Mouse (Mus musculus) testis, postnatal 14 days (tissue): ENCODE measurements around the gene Sdk2.

Experiments used
- DNase-seq: peaks from one replicate; pipeline ENCODE4 v3.0.0; 2021; ENCODE audit warnings: low spot score

Gene Sdk2

GRCm38 (mm10) chr11:113831608-113832007 is 235.2 kb downstream of the Sdk2 start:
- DNase-seq, result no peak

- DNase-seq, result no peak
These were observed 238.7 kb downstream of the Sdk2 start for GRCm38 (mm10) chr11:113828081-113828554.

DNA sequence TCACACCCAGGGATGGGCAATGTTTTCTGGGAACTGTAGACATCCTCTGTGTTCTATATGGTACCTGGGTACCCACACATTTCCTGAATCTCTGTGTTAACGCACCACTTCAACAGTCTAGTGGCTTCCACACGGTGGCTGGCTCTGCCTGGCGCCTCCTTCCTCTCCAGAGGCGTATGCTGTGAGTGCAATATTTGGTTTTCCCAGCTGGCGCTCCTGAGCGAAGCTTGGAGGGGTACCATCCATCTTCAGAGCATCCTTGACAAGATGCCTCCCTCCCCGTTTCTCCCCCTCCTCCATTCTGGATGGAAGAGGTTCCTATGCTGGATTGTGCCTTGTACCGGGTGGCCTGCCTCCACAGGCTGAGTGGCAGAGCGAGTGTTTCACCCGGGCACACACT is 246.8 kb downstream of the Sdk2 start:
- DNase-seq, result no peak

- no peak for DNase-seq
These were observed 247.8 kb downstream of the Sdk2 start for GRCm38 (mm10) chr11:113819001-113819400.

GRCm38 (mm10) chr11:113816971-113817548 is 249.8 kb downstream of the Sdk2 start:
- DNase-seq, result no peak

DNA sequence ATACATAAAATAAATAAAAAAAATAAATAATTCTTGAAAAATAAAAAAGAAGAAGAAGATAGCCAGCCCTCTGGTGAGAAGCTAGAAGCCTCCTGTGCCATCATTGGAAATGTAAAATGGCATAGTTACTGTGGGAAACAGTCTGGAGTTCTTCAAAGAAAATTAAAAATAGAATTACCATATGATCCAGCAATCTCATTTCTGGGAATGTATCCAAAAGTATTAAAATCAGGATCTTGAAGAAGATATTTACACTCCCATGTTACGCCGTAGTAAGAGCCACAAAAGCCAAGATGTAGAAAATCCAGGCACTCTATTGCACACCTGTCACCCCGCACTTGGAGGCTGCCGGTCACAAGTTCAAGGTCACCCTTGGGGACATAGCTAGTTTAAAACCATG is 250.4 kb downstream of the Sdk2 start:
- DNase-seq, result no peak

GRCm38 (mm10) chr11:113811546-113812339 is 255.1 kb downstream of the Sdk2 start:
- DNase-seq, result no peak

DNA sequence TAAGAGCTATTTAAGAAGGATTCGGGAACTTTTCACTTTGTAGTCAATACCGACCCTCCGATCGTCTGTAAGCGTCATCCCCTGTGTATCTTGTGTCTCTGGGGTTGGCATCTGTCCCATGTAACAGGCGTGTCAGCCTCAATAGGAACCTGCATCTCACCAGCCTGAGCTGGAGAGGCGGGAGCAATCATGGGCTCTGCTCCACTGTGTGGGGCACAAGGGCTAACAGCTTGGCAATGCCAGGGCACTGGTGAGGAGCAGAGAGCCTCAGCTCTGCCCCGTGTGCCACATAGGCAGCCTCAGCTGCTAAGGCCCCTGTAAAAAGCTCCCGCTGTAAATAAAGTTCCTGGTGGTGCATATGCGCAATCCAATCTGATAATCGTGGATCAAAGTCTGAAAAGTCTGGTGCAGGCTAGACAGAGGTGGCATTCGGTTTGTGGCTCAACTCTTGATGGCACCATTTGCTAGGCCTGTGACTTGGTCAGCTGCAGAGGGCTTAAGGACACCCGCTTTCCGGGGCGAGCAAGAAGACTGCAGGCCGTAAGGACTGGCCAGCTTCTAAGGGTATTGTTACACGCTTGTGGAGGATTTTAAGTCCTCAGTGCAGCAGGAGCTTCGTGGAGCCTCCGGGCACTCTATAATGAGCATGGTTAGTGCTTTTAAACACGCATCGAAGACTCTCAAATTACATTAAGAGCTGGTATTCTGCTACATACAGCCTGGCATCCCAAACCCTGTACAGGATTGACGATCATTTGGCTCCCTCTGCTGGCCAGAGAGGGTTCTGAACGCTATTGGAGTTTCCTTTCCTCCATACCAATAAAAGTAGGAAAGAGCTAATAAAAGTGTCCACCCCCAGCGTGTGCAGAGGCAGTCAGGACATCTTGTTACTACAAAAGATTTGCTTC is 256.0 kb downstream of the Sdk2 start:
- peak; percentile 46 for DNase-seq

DNA sequence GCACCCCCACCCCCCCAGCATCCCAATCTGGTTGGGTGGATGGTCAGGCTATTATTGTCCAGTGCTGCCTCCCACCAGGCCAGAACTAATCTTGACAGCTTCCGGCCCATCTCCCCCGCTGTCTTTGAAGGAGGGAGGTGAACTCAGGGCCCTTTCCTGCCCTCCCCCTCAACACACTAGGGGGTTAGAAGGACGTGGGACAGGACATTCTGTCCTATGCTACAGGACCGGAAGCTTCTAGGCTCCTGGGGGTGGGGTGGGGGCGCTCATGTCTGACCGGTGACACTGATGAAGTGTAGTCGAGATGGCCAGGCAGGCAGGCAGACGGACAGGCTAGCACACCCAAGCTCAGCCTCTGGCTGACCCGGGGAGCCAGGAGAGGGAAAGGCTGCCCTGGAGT is 259.8 kb downstream of the Sdk2 start:
- no peak for DNase-seq

DNA sequence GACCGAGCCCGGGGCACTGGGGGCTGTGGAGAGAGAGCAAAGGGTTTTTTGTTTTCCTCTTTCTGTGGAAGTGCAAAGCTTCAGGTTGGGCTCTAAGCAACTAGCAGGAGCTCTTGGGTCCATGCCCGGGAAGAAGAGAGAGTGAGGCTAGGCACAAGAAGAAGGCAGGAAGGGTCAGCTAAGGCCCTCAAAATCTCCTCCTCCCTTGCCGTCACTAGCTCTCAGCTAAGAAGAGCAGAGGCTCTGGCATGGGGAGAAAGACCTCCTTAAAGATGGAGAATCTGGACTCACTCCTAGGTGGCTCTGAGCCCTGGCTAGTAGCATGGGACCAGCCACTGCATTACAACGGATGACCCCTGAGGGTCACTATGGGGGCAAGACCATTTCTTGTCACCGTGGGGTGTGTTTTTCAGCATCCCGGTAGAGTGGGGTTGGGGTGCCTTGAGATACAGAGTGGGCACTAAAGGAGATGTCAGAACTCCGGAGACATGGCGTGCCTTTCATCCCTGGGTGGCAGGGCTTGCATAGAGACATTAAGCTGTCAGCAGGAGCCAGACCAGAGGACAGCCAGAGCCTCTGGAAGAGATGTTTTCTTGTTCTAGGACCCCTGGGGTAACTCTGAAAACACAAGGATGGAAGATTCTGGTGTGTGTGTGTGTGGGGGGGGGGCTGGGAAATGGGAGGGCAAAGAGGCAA is 260.3 kb downstream of the Sdk2 start:
- peak; percentile 33 for DNase-seq

DNA sequence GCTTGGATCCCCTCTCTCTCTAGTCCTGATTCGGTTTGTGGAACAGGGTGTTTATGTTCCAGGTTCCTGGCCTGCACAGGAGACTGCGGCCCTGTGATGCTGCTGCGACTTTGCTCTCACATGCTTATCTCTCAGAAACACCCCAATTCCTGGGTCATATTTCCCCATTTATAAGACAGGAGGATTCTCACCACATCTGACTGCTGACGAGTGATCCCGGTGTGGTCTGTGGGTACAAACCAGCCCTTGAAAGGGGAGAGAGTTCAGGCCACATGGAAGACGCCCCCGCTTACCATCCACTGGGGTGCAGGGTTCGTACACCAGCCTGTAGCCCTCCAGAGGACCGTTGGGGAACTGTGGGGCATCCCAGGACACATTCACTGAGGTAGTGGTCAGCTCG is 260.9 kb downstream of the Sdk2 start:
- no peak for DNase-seq

- DNase-seq, result no peak
These were observed 263.4 kb downstream of the Sdk2 start for GRCm38 (mm10) chr11:113803321-113803941.

DNA sequence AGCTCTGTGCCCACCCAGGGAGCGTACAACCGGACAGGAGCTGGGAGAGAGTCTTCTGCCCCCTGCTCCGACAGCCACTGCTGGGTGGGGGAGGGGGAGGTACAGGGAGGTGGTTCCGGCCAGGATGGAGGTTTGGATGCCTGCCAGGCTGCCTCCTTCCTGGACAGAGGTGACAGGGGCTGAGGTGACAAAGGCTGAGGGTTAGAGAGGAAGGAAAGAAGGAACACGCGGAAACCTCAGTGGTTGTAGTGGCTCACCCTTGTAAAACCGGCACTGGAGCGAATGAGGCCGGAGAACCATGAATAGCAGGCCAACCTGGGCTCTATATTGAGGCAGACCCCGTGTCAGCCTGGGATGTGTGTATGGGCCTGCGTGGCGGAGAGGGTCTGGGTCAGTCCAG is 264.4 kb downstream of the Sdk2 start:
- DNase-seq, result no peak

- DNase-seq, result no peak
These were observed 266.8 kb downstream of the Sdk2 start for GRCm38 (mm10) chr11:113800026-113800425.

- no peak for DNase-seq
These were observed 267.8 kb downstream of the Sdk2 start for GRCm38 (mm10) chr11:113799041-113799447.

- no peak for DNase-seq
These were observed 268.8 kb downstream of the Sdk2 start for GRCm38 (mm10) chr11:113798011-113798410.

DNA sequence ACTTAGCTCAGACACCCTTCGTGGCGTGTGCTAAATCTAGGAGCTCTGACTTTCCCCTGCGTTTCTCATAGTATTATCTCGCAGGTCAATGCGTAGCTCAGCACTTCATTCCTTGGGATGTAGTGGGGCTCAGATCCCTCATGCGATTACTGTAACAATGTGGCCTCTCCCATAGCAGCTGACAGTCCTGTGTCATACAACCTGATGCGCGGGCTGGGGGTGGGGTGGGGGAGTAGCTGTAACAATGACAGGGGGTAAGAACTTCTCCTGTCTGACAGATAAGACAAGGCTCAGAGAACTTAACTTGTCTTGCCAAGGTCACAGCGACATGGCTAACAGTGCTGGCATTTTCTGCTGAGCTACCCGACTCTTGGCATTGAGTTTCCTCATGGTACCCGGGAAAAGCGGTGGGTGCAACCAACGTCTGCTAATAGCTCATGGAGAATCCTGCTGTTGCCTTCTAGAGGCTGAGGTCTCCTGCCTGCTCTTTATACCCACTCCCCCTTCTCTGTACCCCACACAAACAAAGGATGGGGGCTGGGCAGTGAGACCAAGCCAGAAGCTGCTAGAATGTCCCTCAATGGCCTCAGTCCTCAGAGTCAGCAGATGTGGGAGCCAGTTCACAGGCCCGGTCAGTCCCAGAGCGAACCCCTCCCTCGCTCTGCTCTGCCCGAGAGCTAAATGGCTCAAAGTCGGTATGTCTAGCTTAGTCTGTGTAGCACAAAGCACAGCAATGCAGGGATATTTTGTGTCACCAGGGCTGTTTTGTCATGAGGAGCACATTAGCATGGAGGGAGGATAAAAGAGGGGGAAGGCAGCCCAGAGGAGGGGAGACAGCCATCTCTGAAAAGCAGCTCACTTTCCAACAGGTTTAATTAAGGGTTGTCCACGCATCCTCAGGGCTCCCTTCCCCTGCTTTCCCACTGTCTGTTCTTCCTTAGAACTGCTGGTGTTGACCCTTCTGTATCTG is 269.5 kb downstream of the Sdk2 start:
- DNase-seq, result peak; percentile 47

DNA sequence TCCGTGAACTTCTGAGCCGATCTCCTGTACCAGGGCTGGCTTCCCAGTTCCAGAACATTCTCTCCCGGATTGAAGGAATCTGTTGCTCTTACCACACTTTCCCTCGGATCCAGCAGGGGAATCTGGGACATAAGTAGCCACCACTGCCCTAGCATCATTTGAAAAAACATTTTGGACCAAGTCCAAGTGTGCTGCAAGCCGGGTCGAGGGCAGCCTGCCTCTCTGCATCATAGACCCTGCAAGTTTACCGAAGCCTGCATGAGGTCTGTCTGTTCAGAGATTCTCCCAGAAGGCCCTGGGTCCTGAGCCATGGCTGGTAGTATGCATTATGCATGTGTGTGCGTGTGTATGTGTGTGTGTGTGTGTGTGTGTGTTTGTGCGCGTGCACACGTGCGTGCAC is 271.0 kb downstream of the Sdk2 start:
- DNase-seq, result no peak

DNA sequence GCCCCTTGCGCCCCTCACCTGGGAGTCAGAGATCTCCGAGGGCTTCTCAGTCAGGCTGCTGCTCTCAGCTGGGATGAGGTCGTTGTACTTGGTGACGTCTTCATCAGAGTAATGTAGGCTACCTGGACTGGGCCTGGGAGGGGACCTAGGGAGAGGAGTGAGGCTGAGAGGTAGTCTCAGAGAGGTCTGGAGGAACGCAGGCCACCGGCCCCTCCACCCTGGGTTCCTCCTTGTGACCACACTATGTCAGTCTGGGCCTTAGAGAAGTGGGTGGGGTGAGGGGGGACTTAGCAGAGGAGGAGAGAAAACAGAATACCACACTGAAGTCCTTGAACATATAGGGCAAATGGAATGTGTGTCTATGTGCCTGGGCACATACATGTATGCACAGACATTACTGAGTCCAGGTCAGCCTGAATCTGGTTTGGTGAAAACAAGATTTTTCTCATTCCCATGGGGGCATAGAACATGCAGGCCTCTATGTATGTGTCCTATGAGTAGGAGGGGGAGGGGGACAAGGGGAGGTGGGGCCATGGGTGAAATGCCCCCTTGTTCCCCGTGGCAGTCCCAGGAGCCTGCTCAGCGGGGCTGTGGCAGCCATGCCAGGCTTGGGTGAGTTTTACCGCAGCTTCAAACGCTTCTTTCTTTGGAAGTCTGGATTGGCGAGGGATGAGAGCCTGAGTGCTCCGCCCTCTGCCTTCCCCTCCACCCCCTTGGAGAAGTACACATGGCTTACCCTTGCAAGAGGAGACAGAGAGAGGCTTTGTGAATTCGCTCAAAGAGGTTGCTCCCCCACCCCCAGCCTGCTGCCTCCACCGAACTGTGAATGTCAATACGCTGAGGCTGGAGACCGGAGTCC is 275.3 kb downstream of the Sdk2 start:
- DNase-seq, result no peak
